Mouse (Mus musculus) kidney, adult 8-10 months (tissue): Measurements from ENCODE around the gene 1700006A11Rik.
"Not testable (repeated sequence)": the region's sequence is repeated elsewhere in the genome, so short reads cannot be mapped to it uniquely, and the experiment has no call there.

Experiments
- DNase-seq, 2 experiments: peaks; one replicate each; pipeline ENCODE4 v3.0.0; 2022

Gene 1700006A11Rik

GRCm38 (mm10) chr3:124425940-124426339 is at the start of gene 1700006A11Rik:
Gene 1700006A11Rik, minus strand, starts transcription at chr3:124426040.
- DNase-seq: no peak

GRCm38 (mm10) chr3:124474291-124474690 is 48.5 kb upstream of the 1700006A11Rik start:
- DNase-seq: not testable (repeated sequence)

DNA sequence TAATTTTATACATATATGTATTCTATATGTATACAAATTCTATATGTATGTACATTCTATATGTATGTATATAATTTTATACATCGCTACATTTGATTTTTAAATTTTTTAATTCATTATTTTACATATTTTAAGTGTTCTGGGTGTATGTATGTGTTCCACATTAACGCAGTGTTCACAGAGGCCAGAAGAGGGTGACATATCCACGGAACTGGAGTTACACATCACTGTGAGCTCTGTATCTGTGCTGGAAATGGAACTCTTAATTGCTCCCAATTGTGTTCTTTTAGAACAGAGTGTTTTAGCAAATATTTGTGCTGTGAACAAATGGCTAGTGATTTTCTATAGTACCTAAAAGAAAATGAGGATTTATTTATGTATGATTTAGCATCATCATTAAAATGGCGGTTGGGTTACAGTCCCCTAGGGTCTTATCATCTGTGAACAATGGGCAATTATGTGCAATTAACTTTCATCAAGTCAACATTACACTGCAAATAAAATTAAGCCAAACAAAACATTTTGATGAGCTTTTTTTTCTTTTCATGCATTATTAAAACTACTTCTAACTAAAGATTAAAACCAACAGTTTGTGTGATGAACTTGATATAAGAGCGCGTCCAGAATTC is 40.4 kb upstream of the 1700006A11Rik start:
- no peak for DNase-seq

DNA sequence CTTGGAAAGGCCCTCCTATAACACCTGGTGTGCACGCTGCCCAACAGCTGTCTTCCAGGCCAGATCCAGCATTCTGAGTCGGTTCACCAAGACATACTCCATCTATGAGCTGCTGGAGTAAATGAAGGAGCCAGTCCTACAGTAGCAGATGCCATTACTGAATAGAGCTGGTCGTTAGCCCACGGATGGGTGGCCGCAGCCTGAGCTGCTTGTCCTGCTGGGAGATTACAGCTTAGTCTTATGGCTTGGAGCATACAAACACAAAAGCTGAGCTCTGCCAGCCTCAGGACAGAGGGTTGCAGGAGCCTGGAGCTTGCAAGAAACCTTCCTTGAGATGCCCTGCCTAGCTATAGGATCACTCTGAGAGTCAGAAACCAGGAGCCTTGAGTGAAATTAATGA is 33.6 kb downstream of the 1700006A11Rik start:
- DNase-seq: no peak

- no peak for DNase-seq
These were observed 35.7 kb downstream of the 1700006A11Rik start for GRCm38 (mm10) chr3:124390101-124390500.

DNA sequence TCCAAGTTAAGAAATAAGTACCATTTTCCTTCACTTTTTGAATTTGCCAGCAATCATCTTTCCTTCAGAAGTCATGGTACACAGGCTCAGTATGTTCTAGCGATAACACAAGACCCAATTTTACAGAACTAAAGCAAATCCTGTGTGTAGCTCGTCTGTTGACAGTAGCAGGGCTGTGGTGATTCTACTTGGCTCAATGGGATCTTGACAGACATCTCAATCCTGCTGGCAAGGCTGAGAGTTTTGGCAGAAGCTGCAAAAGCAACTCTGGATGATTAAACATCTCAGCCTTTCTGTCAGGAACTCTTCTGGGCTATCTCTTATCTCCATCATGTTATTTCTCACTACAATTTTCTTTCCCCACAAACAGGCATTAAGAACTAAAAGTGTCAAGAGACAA is 36.2 kb downstream of the 1700006A11Rik start:
- DNase-seq: no peak

- DNase-seq: not testable (repeated sequence)
These were observed 40.5 kb downstream of the 1700006A11Rik start for GRCm38 (mm10) chr3:124385377-124385776.

GRCm38 (mm10) chr3:124372031-124372430 is 53.8 kb downstream of the 1700006A11Rik start:
- DNase-seq: no peak

- no peak for DNase-seq
These were observed 68.3 kb downstream of the 1700006A11Rik start for GRCm38 (mm10) chr3:124357533-124357932.
